8 mouse cellular contexts compared by ENCODE assay signal in genomic region chr11:44610971-44611781, GRCm38 (mm10). TPM values are rescaled to one million over a fixed set of nuclear protein-coding genes. Genes with fewer than 3 reads are reported as not detected.
DNase-seq lines count a peak whose midpoint lies in the region; ATAC-seq and TF ChIP-seq lines count a peak whose summit lies in the region.

No protein-coding gene starts in this region.

- peak overlapping the region; percentile 79 for H3K4me2 ChIP-seq in forebrain, embryonic 11.5 days (ENCODE audit: low read depth, low read length, severe bottlenecking)
- H3K4me2 ChIP-seq in heart, embryonic 16.5 days (ENCODE audit: low read depth, low read length): peak overlapping the region; percentile 81
- H3K4me2 ChIP-seq in liver, embryonic 15.5 days: peak overlapping the region; percentile 47
- peak overlapping the region; percentile 85 for H3K4me2 ChIP-seq in neural tube, embryonic 14.5 days (ENCODE audit: low read depth, low read length)

- H3K4me1 ChIP-seq in forebrain, embryonic 11.5 days (replicated peaks; ENCODE audit: control insufficient read depth, insufficient read depth, low read length): peaks cover 10% of the 10 kb centered on the region
- peaks cover 10% of the 10 kb centered on the region for H3K4me1 ChIP-seq in heart, embryonic 16.5 days (ENCODE audit: control insufficient read depth, insufficient read depth, low read length)
- H3K4me1 ChIP-seq in liver, embryonic 15.5 days (replicated peaks): no peaks in the 10 kb centered on the region; the same call in 1 of the 2 replicates
- peaks cover 13% of the 10 kb centered on the region for H3K4me1 ChIP-seq in neural tube, embryonic 14.5 days (ENCODE audit: control insufficient read depth, insufficient read depth, low read length)
- peaks cover 10% of the 10 kb centered on the region for H3K4me1 ChIP-seq in testis, adult 2 months (ENCODE audit: control insufficient read depth, insufficient read depth, low read length)

- H3K36me3 ChIP-seq in forebrain, embryonic 11.5 days (ENCODE audit: control insufficient read depth, insufficient read depth, low read length): no peaks in the 10 kb centered on the region
- H3K36me3 ChIP-seq in heart, embryonic 16.5 days (ENCODE audit: control insufficient read depth, insufficient read depth): no peaks in the 10 kb centered on the region
- H3K36me3 ChIP-seq in liver, embryonic 15.5 days (replicated peaks): no peaks in the 10 kb centered on the region
- H3K36me3 ChIP-seq in neural tube, embryonic 14.5 days (ENCODE audit: control insufficient read depth, insufficient read depth, low read length): no peaks in the 10 kb centered on the region
- no peaks in the 10 kb centered on the region for H3K36me3 ChIP-seq in testis, adult 2 months (ENCODE audit: control insufficient read depth, insufficient read depth, low read length)

- H3K4me3 ChIP-seq in forebrain, embryonic 11.5 days (ENCODE audit: low read depth, low read length): peak overlapping the region; percentile 35
- H3K4me3 ChIP-seq in heart, embryonic 16.5 days (ENCODE audit: low read length): peak overlapping the region; percentile 52
- H3K4me3 ChIP-seq in liver, embryonic 15.5 days (replicated peaks): peak overlapping the region; percentile 20
- peak overlapping the region; percentile 32 for H3K4me3 ChIP-seq in neural tube, embryonic 14.5 days (ENCODE audit: low read depth, low read length)
- peak overlapping the region; percentile 49 for H3K4me3 ChIP-seq in testis, adult 2 months (ENCODE audit: control insufficient read depth, low read depth, low read length)

- H3K9me3 ChIP-seq in forebrain, embryonic 11.5 days (ENCODE audit: control insufficient read depth, low read length): no peaks in the 10 kb centered on the region
- no peaks in the 10 kb centered on the region for H3K9me3 ChIP-seq in heart, embryonic 16.5 days (replicated peaks; ENCODE audit: control insufficient read depth, low read length)
- H3K9me3 ChIP-seq in liver, embryonic 15.5 days (replicated peaks): no peaks in the 10 kb centered on the region
- no peaks in the 10 kb centered on the region for H3K9me3 ChIP-seq in neural tube, embryonic 14.5 days (ENCODE audit: control insufficient read depth, low read length)

- ATAC-seq in forebrain, embryonic 11.5 days (replicated peaks; ENCODE audit: low FRiP score): peak; percentile 72
- ATAC-seq in heart, embryonic 16.5 days (replicated peaks; ENCODE audit: extremely low read depth, insufficient read depth, low FRiP score): peak; percentile 81
- ATAC-seq in liver, embryonic 15.5 days (ENCODE audit: insufficient read depth): no peak
- ATAC-seq in neural tube, embryonic 14.5 days (ENCODE audit: low read depth): peak; percentile 90

- H3K27ac ChIP-seq in forebrain, embryonic 11.5 days (ENCODE audit: low read depth, low read length): no peak overlapping the region
- H3K27ac ChIP-seq in heart, embryonic 16.5 days (ENCODE audit: low read length): no peak overlapping the region
- no peak overlapping the region for H3K27ac ChIP-seq in liver, embryonic 15.5 days (replicated peaks)
- 0 out of 2 replicates have a peak overlapping the region, but pooled peaks have one; percentile 25 for H3K27ac ChIP-seq in neural tube, embryonic 14.5 days (ENCODE audit: low read depth, low read length)
- no peak overlapping the region for H3K27ac ChIP-seq in testis, adult 2 months (ENCODE audit: control insufficient read depth, insufficient read depth, low read depth, low read length)

- WGBS in forebrain, embryonic 11.5 days: under 1% methylated on average over 45 of the region's 45 CpGs
- 1% methylated on average over 45 of the region's 45 CpGs for WGBS in heart, embryonic 16.5 days
- 1% methylated on average over 45 of the region's 45 CpGs for WGBS in liver, embryonic 15.5 days (ENCODE audit: insufficient replicate concordance)
- WGBS in neural tube, embryonic 14.5 days: 1% methylated on average over 45 of the region's 45 CpGs

- peaks cover 47% of the 10 kb centered on the region for H3K27me3 ChIP-seq in forebrain, embryonic 11.5 days (ENCODE audit: control insufficient read depth, insufficient read depth, low read length)
- peaks cover 35% of the 10 kb centered on the region for H3K27me3 ChIP-seq in heart, embryonic 16.5 days (ENCODE audit: control insufficient read depth, insufficient read depth, low read length)
- H3K27me3 ChIP-seq in liver, embryonic 15.5 days: peaks cover 67% of the 10 kb centered on the region
- H3K27me3 ChIP-seq in neural tube, embryonic 14.5 days (ENCODE audit: control insufficient read depth, insufficient read depth, low read length): no peaks in the 10 kb centered on the region; the same call in 1 of the 2 replicates
- peaks cover 6% of the 10 kb centered on the region; the same call in 1 of the 2 replicates for H3K27me3 ChIP-seq in testis, adult 2 months (ENCODE audit: control insufficient read depth, insufficient read depth, low read length)

- DNase-seq in B cell, adult 2 months: peak; percentile 91 to 92
- peak; percentile 74 for DNase-seq in brain, embryonic 18.5 days (ENCODE audit: low read depth, low spot score)
- peak; percentile 95 for DNase-seq in forebrain, embryonic 11.5 days (ENCODE audit: low spot score)
- peak; percentile 95 to 97 for DNase-seq in kidney, postnatal 4 days

- peak overlapping the region; percentile 23; the same call in 1 of the 2 replicates for H3K9ac ChIP-seq in forebrain, embryonic 11.5 days (ENCODE audit: low read length)
- H3K9ac ChIP-seq in heart, embryonic 16.5 days (ENCODE audit: low read length): 0 out of 2 replicates have a peak overlapping the region, but pooled peaks have one; percentile 20
- H3K9ac ChIP-seq in liver, embryonic 15.5 days: no peak overlapping the region
- H3K9ac ChIP-seq in neural tube, embryonic 14.5 days (replicated peaks; ENCODE audit: low read depth, low read length): peak overlapping the region; percentile 46

- TF ChIP-seq POLR2A in testis, adult 2 months (IDR thresholded peaks at IDR 0.05; ENCODE audit: control insufficient read depth, low read depth, low read length): no peak

- TF ChIP-seq CTCF in testis, adult 2 months (IDR thresholded peaks at IDR 0.05; ENCODE audit: control insufficient read depth, insufficient read depth, insufficient replicate concordance, low read depth, low read length): peak; percentile 81; the same call in 1 of the 2 replicates

RNA-seq across cellular contexts. Expression of gene Ebf1, which starts 5.9 kb away (rescaled TPM):
- 17.5 and 21.3 TPM in 2 replicates for polyA plus RNA-seq in forebrain, embryonic 11.5 days (2014; fragmentation: Nextera tagmentation; extraction: Ambion mirVana)
- 13.6 and 16.2 TPM in 2 replicates for polyA plus RNA-seq in heart, embryonic 16.5 days (2015; fragmentation: Nextera tagmentation; extraction: Ambion mirVana)
- 1.2 and 1.5 TPM in 2 replicates for polyA plus RNA-seq in liver, embryonic 15.5 days (2015; fragmentation: Nextera tagmentation; extraction: Ambion mirVana)
- 194 and 226 TPM in 2 replicates for polyA plus RNA-seq in neural tube, embryonic 14.5 days (2014; fragmentation: Nextera tagmentation; extraction: Ambion mirVana)
- polyA plus RNA-seq in testis, adult 2 months (2012; rRNA removed): 1.1 and 1.2 TPM in 2 replicates
